Mouse (Mus musculus) C2C12 (cell line): ENCODE data around the gene H2al2a.

Source experiments
- CTCF ChIP-seq: IDR thresholded peaks from one replicate; pipeline ENCODE4 v1.5.1; 2011; ENCODE audit not compliant: control insufficient read depth, insufficient read depth, insufficient read length
- MAX ChIP-seq: IDR thresholded peaks from one replicate; pipeline ENCODE4 v1.6.1; 2011; ENCODE audit warnings: mild to moderate bottlenecking, control low read depth
- MYOG ChIP-seq: IDR thresholded peaks from one replicate; pipeline ENCODE4 v1.6.1; 2011; ENCODE audit not compliant: control insufficient read depth, insufficient read length; ENCODE audit errors: extremely low read depth
- USF1 ChIP-seq: IDR thresholded peaks from one replicate; pipeline ENCODE4 v1.6.1; 2011; ENCODE audit warnings: low read depth, mild to moderate bottlenecking, control low read depth, moderate library complexity

- no peak for TF ChIP-seq MAX
- TF ChIP-seq MYOG = no peak
- TF ChIP-seq CTCF = no peak
- no peak for TF ChIP-seq USF1
Measured at GRCm38 (mm10) chr2:18025116-18025515, 28.4 kb upstream of the H2al2a start.
